Mouse (Mus musculus) spleen, embryonic (tissue): ENCODE measurements around the gene Taf4.

ENCODE experiments used
- CTCF ChIA-PET: fragments of 350-600 bp; sonication (Branson Sonifier 250); formaldehyde crosslinking; loops from one replicate; lab custom pipeline; 2022; lab: Charles Lee

Gene Taf4

DNA sequence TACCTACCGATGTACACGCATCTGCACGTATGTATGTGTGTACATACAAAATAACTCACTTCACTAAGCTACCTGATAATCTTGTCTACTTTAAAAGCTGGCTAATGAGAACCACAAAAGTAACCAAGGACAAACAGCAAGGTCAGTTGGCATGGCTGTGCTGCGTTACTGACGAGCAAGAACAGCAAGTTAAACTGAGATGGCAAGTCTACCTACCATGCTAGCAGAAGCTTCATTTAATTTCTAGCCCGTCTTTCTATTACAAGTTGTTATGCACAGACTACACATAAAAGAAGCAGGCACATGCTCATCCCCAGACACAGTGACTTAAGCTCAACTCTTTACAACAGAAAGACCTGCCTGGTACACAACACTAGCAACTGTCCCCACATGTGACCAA is 29.9 kb downstream of the Taf4 start:
- CTCF ChIA-PET = no interaction called here

DNA sequence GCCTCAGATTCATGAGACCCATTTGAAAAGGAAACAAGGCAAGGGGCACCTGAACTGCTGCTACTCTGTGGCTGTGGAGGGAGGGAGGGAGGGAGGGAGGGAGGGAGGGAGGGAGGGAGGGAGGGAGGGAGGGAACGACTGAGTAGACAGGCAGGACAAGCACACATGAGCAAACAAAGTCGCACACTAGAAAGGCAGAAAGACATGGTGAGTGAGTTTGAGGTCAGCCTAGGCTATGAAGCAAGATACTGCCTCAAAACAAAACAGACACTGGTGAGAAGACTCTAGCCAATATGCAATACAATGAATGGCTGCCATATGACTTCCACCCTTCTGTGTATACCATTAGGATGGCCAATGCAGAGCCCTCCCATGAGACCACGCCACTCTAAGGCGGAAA is 31.4 kb downstream of the Taf4 start:
- CTCF ChIA-PET = no interaction called here

DNA sequence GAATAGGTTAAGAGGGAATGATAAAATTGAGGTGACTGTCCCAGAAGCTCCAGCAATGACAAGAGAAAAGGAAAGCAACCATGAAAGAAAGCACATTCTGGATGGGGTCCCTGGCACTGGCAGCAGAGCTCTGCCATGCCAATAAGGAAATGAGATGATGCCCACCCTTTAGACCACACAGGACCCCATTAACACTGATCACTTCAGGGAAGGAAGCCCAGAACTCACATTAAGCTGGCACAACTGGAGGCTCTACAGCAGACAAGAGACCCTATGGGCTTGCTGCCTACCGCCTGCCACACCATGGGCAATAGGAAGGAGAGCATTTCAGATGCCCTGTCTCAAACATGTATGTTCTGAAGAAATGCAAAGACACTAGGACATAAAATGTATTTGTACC is 34.8 kb downstream of the Taf4 start:
- CTCF ChIA-PET = no interaction called here

DNA sequence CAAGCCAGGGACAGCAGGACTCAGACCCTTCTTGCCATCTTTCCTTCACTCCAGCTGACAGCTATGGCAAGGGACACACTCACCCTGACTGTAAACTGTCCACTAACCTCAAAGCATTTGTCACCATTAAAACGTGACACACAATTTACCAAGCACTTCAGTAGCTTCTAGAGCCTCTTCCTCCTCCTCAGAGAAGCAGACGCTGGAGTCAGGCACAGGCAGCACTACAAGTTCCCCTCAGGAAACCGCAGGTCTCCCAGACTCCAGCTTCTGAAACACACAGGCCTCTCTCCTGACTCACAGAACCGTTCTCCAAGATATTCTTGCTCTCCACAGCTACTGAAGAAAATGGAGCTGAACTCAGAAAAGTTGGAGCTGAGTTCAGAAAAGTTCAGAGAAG is 39.4 kb downstream of the Taf4 start:
- CTCF ChIA-PET = interaction anchor here (0.6 to 0.8 kb wide), 2 partner anchors 8 to 114 kb away, joined by 5 read pairs; no protein-coding TSS in a partner anchor

DNA sequence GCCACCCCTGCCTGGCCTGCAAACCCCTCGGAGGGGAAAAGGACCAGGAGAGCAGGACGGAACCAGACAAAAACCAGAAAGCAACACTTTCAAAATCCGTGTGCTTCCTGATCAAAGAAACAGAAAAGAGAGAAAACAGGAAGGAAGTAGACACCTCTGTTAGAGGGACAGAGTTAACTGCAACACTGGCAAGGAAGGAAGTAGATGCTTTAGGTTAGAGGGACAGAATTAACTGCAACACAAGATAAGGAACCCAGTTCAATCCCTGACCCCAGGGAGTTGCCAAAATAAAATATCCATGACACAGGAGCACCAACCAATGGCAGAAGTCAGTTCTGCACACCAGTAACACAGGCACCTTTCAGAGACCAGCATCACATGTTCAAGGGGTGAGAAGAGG is 42.3 kb downstream of the Taf4 start:
- CTCF ChIA-PET = no interaction called here

DNA sequence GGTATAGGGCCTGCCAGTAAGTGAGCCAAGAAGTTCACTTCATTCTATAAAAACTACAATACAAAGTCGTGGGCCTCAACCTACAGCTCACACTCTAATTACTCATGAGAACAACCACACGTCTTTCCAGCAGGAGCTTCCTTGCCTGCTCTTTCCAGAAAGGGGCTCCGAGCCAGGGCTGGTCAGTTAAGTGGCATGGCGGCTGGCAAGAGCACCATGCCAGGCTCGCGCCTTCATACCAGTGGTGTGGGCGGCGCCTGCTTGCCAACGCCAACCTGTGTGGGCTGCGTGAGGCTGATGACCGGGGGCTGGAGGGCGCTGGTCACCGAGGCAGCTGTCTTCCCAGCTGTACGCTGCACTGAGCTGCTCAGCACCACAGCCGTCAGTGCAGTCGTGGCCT is 44.7 kb downstream of the Taf4 start:
- CTCF ChIA-PET = no interaction called here

DNA sequence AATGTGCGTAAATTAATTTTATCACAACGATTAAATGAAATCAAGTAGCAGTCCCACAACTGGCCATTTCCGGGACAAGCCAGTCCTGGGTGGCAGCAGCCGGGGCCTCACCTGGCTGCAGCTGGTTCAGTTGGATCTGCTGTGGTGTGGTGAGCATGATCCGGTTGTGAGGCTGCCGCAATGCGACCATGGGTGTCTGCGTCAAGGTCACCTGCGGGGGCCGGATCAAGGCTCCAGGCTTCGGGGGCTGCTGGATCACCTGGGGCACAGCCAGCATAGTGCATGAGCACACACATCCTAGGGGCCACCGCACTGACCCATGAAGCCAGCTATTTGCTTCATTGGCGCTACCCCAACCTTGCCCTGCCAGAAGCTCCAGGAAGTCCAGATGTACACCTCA is 47.3 kb downstream of the Taf4 start:
- CTCF ChIA-PET = interaction anchor here (0.5 kb wide), 1 partner anchor 81 kb away, joined by 3 read pairs; no protein-coding TSS in a partner anchor

DNA sequence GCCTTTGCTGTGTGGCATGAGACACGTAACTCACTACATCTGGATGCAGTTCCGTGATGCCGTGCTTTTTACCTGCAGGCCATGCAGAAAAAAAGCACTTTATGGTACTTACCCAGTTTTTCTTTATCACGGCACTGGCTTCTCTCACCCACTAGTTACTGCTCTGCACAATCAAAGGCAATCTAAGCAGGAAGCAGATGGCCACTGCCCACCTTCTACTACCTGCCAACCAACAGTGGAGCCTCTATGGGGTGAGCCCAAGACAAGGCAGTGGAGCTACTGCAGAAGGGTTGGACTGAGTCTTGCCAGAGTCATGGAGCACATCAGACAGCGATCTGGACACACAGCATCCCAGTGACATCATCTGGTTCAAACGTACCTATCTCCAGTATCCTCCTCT is 52.4 kb downstream of the Taf4 start:
- CTCF ChIA-PET = no interaction called here

DNA sequence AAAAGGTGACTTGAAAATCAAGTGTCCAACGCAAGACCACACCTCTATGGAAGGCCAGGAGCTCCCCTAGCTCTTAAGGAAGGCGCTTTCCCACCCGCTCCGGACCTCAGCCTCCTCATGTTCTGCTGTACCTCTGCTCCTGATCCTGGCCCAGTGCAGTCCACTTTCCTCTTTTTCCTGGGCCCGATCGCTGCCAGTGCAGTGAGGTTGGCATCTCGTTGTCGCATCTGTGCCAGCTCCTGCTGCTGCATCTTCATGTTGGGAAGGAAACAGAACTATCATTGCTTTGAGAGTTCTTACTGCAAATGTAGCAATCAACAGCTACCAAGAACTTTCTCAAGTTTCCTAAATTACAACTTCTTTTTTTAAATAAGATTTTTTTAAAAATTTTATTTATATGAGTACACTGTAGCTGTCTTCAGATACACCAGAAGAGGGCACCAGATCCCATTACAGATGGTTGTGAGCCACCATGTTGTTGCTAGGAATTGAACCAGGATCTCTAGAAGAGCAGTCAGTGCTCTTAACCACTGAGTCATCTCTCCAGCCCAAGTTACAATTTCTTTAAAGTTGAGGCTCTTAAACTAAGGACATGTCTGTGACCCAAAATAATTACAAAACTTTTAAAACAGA is 55.3 kb downstream of the Taf4 start:
- CTCF ChIA-PET = interaction anchor here (0.6 to 1.4 kb wide), 3 partner anchors 96 to 130 kb away, joined by 3 to 4 read pairs (median 4); no protein-coding TSS in a partner anchor

DNA sequence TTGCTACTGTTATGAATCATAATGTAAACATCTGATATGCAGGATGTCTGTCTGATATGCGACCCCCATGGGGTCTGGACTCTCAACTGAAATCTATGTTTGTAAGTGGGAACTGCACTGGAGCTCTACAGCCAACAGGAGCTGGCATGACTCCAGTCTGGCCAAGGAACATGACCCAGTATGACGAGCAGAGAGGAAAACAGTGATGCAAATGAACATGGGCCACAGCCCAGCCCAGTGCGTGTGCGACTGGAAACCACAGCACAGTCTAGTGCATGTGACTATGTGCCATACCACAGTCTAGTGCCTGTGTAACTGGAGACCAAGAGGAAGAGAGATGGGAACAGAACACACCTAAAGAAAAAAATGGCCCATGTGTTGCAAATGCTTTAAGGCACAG is 56.4 kb downstream of the Taf4 start:
- CTCF ChIA-PET = interaction anchor here (1.3 kb wide), 1 partner anchor 126 kb away, joined by 4 read pairs; no protein-coding TSS in a partner anchor

DNA sequence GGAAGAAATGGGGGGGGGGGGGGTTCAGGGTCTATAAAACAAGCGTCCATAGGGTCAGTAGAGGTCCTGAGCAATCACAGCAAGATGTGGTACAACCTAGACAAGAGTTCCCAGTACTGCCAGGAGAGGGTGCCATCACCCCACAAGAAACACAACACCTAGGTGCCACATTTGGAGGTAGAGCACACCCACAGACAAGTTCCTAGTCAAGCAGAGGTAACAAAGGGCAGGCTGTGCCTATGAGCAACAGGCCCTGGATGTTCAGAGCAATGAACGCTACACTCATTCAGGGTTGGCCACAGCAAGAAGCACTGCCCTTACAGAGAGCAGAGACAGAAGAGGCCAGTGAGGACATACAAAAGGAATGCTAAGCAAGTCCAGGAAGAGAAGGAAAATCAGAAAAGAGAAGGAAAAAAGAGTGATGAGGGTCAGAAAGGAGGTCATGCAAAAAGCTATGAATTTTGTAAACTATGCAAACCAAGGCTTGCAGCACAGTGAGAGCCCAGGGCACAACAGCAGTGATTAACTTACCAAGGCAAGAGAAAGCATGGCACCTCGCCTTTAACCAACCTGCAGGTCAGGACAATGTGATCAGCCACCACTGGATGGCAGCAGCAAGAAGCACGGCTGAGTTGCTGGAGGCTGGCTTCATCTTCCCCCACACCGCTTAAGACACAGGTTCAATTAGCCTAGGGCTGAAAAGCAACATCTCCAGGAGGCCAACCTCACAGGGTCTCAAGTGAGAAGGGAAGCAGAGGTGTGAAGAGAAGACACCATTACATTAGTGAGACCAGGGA is 59.4 kb downstream of the Taf4 start:
- CTCF ChIA-PET = interaction anchor here (0.6 kb wide), 1 partner anchor 127 kb away, joined by 3 read pairs; no protein-coding TSS in a partner anchor

DNA sequence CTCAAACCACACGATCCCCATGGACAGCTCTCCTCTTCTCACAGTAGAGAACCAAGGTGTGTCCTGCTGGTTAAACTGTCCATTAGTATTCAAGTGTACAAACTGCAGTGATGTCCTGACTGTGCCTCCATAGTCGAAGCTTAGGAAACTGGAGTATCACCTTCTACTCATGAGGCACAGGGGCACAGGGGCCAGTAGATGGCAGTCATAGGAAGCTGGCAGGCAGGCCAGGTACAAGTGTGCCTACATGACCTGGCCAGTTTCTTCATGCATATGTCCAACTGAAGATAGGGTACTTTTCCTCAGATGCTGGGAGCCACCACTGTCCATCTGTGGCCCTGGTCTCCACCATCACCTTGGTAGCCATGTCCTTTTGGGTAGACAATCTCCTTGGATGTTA is 62.2 kb downstream of the Taf4 start:
- CTCF ChIA-PET = interaction anchor here (1.0 kb wide), 1 partner anchor 137 kb away, joined by 7 read pairs; no protein-coding TSS in a partner anchor

DNA sequence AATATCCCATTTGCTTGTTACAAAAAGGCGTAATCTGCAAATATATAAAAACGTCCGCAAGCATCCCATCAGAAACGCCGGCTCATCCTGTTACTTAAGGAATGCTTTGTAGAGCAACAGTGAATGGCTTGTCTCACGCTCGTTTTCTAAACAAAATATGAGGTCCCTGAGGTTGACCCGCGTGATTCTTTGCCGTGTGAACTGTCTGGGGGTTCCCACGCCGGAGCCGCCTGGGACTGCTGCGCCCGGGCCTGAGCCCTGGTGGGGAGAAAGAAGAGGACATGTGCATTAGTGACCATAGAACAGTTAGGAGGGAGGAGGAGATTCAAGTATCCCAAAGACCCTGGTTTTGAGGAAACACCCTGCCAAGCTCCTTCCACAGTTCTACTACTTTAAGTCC is 63.1 kb downstream of the Taf4 start:
- CTCF ChIA-PET = no interaction called here

DNA sequence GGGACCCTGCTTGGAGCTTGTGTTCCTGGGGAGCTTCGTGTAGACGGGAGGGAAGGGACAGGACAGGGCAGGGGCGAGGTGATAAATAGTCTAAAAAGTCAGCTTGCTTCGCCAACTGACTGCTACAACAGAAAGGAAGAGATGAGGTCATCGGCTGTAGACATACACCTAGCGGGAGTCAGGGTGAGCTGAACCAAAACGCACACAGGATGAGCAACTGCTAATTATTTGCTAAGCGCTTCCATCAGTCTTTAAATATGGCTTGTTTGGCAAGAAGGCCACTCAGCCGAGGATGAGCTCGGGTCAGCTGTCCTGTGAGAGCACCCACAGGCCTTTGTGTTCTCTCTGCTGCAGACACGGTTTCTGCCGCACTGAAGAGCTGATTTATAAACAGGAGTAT is 63.5 kb downstream of the Taf4 start:
- CTCF ChIA-PET = no interaction called here

DNA sequence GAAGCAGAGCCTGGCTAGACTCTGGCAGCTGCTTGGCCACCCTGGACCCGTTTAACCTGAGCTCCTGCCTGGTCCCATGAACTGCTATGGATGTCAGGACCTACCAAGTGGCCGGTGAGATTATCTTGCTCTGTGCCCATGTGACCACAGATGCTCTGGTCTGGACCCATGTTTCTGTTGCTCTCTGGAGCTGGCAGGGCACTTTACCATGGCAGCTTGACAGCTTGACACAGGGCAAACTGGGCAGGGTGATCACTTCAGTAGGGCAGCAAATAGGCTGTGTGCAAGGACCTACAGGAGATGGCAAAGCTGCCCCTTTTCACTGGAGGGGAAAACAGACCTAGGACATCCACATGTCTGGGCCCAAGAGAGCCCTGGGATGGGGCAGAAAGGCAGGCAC is 79.5 kb downstream of the Taf4 start:
- CTCF ChIA-PET = no interaction called here

DNA sequence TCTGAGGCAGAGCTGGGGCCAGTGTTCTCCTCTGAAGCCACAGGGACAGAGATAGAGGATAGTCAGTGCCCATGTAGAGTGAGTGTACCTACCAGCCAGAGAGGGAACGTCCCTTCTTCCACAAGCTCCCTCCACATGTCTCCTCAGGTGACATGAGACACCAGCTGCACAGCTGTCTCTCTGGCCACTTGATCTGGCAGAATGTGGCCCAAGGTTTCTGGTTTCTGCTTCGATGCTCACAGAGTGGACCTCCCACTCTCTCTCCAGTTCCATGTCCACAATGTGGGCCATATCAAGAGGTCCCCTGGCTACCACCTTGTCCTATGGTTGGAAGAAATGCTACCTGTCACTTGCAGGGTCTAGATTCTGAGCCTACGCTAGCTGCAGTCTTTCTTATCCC is 85.4 kb downstream of the Taf4 start:
- CTCF ChIA-PET = no interaction called here

DNA sequence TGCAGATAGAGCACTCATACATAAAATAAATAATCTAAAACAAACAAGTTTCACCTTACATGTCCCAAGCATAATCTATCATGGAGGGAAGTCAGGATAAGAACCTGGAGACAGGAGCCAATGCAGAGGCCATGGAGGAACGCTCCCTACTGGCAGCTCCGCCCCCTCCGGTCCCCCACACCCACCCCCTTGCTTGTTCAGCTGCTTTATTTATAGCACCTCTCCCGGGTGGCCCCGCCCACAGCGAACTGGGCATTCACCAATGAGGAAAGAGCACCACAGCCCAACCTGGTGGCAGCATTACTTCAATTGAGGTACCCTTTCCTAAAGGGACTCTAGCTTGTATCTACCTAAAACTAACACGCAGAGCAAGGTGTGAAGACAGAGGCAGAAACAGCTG is 91.9 kb downstream of the Taf4 start:
- CTCF ChIA-PET = no interaction called here

DNA sequence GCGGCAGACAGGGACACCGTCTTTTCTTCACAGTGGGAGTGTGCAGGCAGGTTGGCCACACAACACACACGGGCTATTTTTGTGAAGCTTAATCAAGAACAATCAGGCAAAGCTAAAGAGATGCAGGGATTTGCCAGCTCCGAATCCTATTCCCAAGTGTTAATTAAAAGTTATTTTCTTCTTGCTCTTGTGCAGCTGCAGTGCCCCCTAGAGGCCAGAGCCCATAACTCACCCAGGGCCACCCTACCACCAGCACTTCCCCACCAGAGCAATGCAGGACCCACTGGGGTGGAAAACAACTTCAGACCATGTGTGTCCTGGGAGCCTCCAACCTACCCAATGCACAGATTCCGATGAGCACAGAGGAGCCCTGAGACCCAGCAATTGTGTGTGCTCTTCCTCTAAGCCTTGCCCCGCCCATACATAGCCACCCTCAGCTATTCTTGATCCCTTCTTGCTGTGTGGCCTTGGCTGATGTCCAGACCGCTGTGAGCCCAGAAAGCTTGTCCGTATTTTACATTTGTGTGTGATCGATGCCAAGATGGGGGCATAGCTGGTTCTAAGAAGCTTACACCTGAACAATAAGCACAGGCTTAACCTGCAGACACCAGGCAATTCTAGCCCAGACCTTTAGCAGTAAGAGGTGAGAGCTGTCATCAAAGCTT is 98.8 kb downstream of the Taf4 start:
- CTCF ChIA-PET = interaction anchor here (0.5 kb wide), 1 partner anchor 21 kb away, joined by 3 read pairs; no protein-coding TSS in a partner anchor

DNA sequence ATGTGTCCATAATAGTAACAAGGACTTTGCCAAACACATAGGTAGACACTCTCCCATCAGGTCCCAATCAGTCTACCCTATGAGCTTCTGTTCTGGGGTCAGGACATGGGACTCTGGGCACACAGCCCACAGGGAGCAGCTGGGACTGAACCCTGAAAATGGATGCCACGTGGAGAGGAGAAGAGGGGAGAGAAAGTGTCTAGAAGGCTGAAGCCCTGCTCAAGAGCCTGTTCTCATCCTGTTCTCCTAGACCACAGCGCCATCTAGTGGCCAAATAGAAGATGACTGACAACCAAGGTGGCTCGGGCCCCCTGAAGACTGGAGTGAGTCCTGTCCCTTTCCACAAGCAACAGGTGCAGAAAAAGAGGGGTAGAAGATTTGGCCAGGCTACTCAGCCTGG is 101.3 kb downstream of the Taf4 start:
- CTCF ChIA-PET = no interaction called here

DNA sequence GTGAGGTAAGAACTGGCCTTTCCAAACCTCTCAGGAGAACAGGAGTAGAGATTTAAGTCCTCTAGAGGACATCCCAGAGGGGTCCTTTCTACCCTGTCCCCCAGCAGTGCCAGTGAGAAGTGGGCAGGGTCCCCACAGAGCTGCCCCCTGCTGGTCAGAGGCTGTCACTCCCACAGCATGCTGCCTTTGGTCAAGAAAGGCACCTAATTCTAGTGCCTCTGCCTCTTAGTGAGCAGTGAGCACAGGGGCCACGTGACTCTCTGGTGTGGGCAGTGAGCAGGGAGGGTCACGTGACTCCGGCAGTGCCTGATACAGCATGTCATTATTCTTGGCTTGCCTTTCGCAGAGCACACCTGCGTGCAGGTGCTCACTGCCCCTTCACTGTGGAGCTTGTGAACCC is 103.1 kb downstream of the Taf4 start:
- CTCF ChIA-PET = no interaction called here

DNA sequence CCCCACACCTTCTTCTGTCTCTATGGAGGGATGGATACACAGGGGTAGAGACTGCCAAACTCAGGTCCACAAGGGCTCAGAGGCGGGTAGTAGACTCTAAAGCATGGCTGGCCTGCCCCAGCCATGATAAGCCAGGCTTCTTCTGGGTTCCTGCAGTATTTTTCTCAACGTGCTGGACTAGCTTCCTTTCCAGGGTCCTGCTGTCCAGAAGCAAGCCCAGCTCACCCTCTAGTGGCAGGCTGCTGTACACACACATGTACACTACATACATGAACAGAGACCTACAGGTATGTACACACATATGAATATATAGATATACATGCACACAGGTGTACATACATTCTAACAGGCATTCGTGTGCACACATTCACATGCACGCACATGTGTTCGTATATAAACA is 103.7 kb downstream of the Taf4 start:
- CTCF ChIA-PET = no interaction called here

DNA sequence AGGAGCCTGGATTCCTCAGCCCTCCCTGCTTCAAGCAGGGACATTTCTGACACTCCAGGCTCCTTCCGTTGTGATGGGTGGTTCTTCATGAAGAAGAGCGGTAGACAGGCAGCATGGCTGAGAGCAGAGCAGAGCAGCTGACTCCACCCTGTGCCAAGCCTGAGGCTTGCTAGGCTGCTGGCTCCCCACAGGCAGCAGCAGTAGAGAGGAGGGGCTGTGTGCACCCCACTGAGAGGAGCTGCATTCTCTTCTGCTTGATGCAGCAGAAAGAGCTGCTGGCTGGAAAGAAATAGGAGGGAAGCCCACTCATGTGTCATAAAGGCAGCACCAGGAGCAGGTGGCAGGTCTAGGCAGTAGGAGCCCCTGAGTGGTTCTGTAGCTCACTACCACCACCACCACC is 106.6 kb downstream of the Taf4 start:
- CTCF ChIA-PET = no interaction called here
